Mouse (Mus musculus) macrophage (primary cell): Measurements from ENCODE around the gene Bcl9. TPM values are rescaled to one million over a fixed set of nuclear protein-coding genes. Genes with fewer than 3 reads are reported as not detected.

ENCODE experiments used
- H3K27ac ChIP-seq: fragments of 350-480 bp; formaldehyde crosslinking; 2 replicates; pipeline ENCODE4 v1.9.0; 2021
- H3K36me3 ChIP-seq: fragments of 350-480 bp; formaldehyde crosslinking; 2 replicates; pipeline ENCODE4 v1.9.0; 2021; ENCODE audit errors: inconsistent target
- H3K4me3 ChIP-seq: fragments of 350-480 bp; formaldehyde crosslinking; 2 replicates; pipeline ENCODE4 v1.9.0; 2021; ENCODE audit errors: inconsistent target
- H3K79me2 ChIP-seq: fragments of 350-480 bp; formaldehyde crosslinking; 2 replicates; pipeline ENCODE4 v1.9.0; 2021; ENCODE audit errors: inconsistent target
- WGBS: methylation state at CpG from one replicate; pipeline ENCODE4 v1.1.7; 2026; ENCODE audit warnings: inconsistent platforms; ENCODE audit not compliant: missing documents; 5-methylcytosine and 5-hydroxymethylcytosine counted together
- polyA plus RNA-seq: library from polyadenylated mRNA; stranded (reverse); fragments of 250-400 nt; gene quantifications from 3 replicates; pipeline ENCODE4 v1.2.4, GENCODE M21; 2018; ENCODE audit warnings: inconsistent platforms

The Bcl9 gene
- polyA plus RNA-seq, 1 experiment from 2014 or later: 19.3 TPM

DNA sequence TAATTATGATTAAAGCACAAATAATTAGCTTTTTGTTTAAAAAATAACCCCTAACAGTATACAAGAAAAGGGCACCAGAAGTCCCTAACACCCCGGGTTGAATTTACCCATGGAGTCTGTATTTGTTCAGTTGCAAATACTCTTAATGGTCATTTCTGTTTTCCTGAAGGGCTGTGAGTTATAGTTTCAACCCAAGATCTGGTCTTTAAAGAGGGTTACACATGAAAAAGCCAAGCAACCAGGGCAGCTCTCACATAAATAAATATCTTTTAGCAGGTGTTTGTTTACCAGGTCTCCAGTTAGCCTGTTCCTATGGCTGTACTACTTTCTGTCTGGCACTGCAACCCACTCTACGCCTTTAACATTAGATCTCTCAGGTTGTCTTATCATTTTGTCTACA, 137.7 kb downstream of the Bcl9 start:
- peaks cover 15% of the 10 kb centered on the region; the same call in 1 of the 2 replicates for H3K79me2 ChIP-seq
- H3K36me3 ChIP-seq: no peaks in the 10 kb centered on the region
- peak overlapping the region; percentile 79; the same call in 1 of the 2 replicates for H3K4me3 ChIP-seq
- 56% methylated on average over 2 of the region's 2 CpGs for WGBS
- no peak overlapping the region for H3K27ac ChIP-seq

DNA sequence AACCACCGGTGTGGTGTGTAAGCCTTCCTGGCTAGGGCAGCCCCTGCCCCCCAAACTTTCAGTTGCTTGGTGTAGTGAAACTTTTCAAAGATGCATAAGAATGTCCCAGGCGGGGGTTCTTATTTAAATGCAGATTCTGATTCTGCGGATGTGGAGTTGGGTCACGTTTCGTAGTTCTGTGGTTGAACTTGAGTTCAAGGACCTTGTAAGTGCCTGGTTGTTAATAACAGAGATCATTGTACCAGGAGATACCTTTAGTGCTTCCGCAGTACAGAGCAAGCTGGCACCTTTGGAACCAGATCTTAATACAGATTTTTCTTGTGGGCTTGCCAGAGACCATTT, 138.2 kb downstream of the Bcl9 start:
- no peaks in the 10 kb centered on the region for H3K36me3 ChIP-seq
- peak overlapping the region; percentile 79 for H3K4me3 ChIP-seq
- WGBS: 13% methylated on average over 6 of the region's 6 CpGs
- H3K27ac ChIP-seq: peak overlapping the region; percentile 56; the same call in 1 of the 2 replicates
- peaks cover 15% of the 10 kb centered on the region; the same call in 1 of the 2 replicates for H3K79me2 ChIP-seq

DNA sequence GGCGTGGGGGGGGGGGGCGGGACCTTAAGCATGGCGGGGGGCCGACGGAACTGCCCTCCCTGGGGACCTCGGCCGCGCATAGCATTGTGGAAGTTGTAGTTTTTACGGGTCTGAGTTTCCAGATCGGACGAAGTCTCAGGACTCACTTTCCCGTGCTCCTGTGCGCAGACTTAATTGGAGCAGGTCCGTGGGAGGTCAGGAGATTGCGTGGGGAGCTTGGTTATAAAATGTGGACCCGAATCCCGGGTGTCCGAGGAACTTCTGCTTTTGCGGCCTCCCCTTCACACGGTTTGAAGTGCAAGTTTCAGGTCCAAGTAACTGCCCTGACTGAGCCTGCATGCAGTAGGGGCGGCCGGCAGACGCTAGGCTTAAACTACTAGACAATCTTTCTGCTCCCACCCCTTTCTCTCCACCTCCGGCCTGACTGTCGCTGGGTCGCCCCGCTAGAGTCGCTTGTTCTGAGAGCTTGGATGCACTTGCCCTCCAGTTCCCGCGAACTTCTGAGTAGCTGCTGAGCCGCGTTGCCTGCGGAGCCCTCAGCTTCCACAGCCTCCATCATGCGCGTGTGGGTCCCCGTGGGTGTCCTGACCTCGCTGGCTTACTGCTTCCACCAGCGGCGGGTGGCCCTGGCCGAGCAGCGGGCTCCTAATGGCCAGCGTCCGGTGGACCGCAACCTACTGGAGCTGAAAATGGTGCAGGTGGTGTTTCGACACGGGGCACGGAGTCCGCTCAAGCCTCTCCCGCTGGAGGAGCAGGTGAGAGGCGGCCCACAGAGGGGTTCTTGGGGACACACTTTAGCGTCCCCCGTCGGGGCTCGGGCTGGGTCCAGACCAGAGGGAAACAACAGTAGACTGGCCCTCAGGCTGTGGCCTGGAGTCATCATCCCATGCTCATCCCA, 138.9 kb downstream of the Bcl9 start, which contains the start of gene Acp6:
TSS of gene Acp6 (plus strand) at position 167 of the 898 bp plus-strand sequence.
- peak within 1 kb of the TSS; percentile 79 for H3K4me3 ChIP-seq
- H3K79me2 ChIP-seq: peaks cover 15% of the 10 kb centered on the region; the same call in 1 of the 2 replicates
- no peaks in the 10 kb centered on the region for H3K36me3 ChIP-seq
- under 1% methylated on average over 51 of the region's 54 CpGs for WGBS
- H3K27ac ChIP-seq: peak within 1 kb of the TSS; percentile 56

DNA sequence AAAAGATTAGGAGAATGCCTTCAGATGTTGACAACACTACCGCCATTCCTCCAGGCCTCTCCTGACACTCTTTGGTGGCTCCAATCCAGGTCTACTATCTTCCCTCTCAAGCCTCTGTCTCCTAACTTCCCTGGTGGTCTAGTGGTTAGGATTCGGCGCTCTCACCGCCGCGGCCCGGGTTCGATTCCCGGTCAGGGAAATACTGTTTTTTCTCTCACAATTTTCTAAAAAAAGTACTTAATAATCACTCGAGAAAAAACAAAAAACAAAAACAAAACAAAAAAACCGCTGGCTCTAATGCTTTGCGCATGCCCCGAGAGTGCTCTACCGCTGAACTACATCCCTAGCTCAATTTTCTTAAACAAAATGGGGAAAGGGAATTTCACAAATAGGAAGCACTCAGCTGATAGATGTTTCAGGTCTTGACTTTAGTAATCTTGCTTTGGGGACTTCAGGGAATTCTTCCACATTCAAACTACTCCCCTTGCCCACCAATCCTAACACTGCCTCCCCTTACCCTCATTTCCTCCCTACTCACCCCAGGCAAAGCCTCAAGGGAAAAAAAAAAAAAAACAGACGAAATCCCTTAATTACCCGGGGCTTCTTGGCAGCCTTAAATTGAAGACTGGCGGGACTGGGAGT, 139.6 kb downstream of the Bcl9 start:
- Histone ChIP-seq H3K79me2 (peaks cover 15% of the 10 kb centered on the region; the same call in 1 of the 2 replicates), H3K4me3 (peak overlapping the region; percentile 79), H3K36me3 (no peaks in the 10 kb centered on the region), H3K27ac (peak overlapping the region; percentile 25; the same call in 1 of the 2 replicates)
- 5% methylated on average over 17 of the region's 17 CpGs for WGBS

DNA sequence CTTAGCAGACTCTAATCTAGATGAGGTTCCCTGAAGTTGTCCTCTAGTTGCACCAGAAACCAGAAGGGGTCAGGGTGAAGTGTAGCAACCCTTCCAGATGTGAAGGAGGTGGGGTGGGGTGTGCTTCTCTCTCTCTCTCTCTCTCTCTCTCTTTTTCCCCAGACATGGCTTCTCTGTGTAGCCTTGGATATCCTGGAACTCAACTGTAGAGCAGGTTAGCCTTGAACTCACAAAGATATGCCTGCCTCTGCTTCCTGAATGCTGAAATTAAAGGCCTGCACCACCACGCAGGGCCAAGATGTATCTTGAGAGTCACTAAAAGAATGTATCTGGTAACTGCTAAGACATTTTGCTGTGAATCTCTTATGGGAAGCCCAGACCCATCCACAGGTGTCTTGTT, 140.4 kb downstream of the Bcl9 start:
- Histone ChIP-seq H3K79me2 (peaks cover 15% of the 10 kb centered on the region; the same call in 1 of the 2 replicates), H3K36me3 (no peaks in the 10 kb centered on the region), H3K27ac (no peak overlapping the region), H3K4me3 (no peak overlapping the region)
- WGBS: 83% methylated on average over 1 of the region's 1 CpGs

DNA sequence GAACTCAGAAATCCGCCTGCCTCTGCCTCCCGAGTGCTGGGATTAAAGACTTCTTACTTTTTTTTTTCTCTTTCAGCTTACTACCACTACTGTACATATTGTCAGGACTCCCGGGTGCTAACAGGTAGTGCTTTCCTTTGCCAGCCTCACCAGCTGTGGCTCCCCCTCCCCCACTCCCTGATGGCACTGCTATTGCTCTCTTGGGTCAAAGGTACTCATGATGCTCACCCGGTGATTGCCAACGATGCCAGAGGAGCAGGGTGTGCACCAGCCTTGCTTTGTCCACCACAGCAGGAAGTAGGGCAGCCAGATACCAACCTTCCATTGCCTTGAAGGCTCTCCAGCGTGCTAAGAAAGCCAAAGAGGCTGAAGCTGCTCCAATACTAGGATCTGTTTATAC, 141.3 kb downstream of the Bcl9 start:
- 94% methylated on average over 5 of the region's 6 CpGs for WGBS
- H3K36me3 ChIP-seq: no peaks in the 10 kb centered on the region
- H3K79me2 ChIP-seq: peaks cover 15% of the 10 kb centered on the region; the same call in 1 of the 2 replicates
- no peak overlapping the region for H3K4me3 ChIP-seq
- H3K27ac ChIP-seq: no peak overlapping the region

Other genes starting within 250 kb of the Bcl9 start
- 14.7 to 15.9 TPM (median 15.0 TPM) in 3 replicates for gene Acp6, start 139.1 kb downstream of the Bcl9 start, polyA plus RNA-seq
- gene Olfr1402, start 124.1 kb upstream of the Bcl9 start, polyA plus RNA-seq: not detected in 3 replicates